Mouse (Mus musculus) midbrain, postnatal 0 days (tissue): ENCODE results near the gene Snrpf. TPM values are rescaled to one million over a fixed set of nuclear protein-coding genes. Genes with fewer than 3 reads are reported as not detected.

Experiments used
- ATAC-seq: fragments of 200-750 bp; cut with Nextera tagmentation; 2 replicates; pipeline ENCODE4 v1.8.0; 2017; ENCODE audit warnings: moderate number of reproducible peaks, mild to moderate bottlenecking, moderate TSS enrichment, moderate library complexity; ENCODE audit not compliant: low FRiP score
- DNase-seq: peaks from one replicate; pipeline ENCODE4 v3.0.0-alpha.2; 2015; ENCODE audit warnings: low spot score
- H3K27ac ChIP-seq: fragments of 300-500 bp; sonication (generic); 2 replicates; pipeline ENCODE4 v1.5.1; 2014; ENCODE audit warnings: low read depth, mild to moderate bottlenecking, low read length, mixed read lengths
- H3K27me3 ChIP-seq: fragments of 300-500 bp; sonication (generic); 2 replicates; pipeline ENCODE4 v1.6.1; 2014; ENCODE audit warnings: low read length, control low read depth, mixed read lengths; ENCODE audit not compliant: insufficient read depth
- H3K36me3 ChIP-seq: fragments of 300-500 bp; sonication (generic); 2 replicates; pipeline ENCODE4 v1.6.1; 2014; ENCODE audit warnings: low read length, control low read depth, mixed read lengths; ENCODE audit not compliant: insufficient read depth
- H3K4me1 ChIP-seq: fragments of 300-500 bp; sonication (generic); 2 replicates; pipeline ENCODE4 v1.6.1; 2014; ENCODE audit warnings: mild to moderate bottlenecking, control low read depth, antibody characterized with exemption, low read length, mixed read lengths; ENCODE audit not compliant: insufficient read depth
- H3K4me2 ChIP-seq: fragments of 300-500 bp; sonication (generic); 2 replicates; pipeline ENCODE4 v1.6.1; 2014; ENCODE audit warnings: low read depth, mild to moderate bottlenecking, low read length, mixed read lengths; ENCODE audit not compliant: poor library complexity, severe bottlenecking
- H3K4me3 ChIP-seq: fragments of 300-500 bp; sonication (generic); 2 replicates; pipeline ENCODE4 v1.5.1; 2014; ENCODE audit warnings: low read depth, mild to moderate bottlenecking, low read length, moderate library complexity
- H3K9ac ChIP-seq: fragments of 300-500 bp; sonication (generic); replicated peaks from 2 replicates; pipeline ENCODE4 v1.6.1; 2014; ENCODE audit warnings: mild to moderate bottlenecking, low read length, moderate library complexity, mixed read lengths; ENCODE audit not compliant: poor library complexity, severe bottlenecking
- H3K9me3 ChIP-seq: fragments of 300-500 bp; sonication (generic); 2 replicates; pipeline ENCODE4 v1.6.1; 2016; ENCODE audit warnings: low read length, control low read depth
- CTCF ChIP-seq: IDR thresholded peaks from 2 replicates; pipeline ENCODE4 v1.5.1; 2016; ENCODE audit warnings: antibody characterized with exemption, mild to moderate bottlenecking
- WGBS: fragments of 180-500 bp; shearing (Covaris S2); extraction: QIAGEN DNeasy Blood & Tissue Kit; methylation state at CpG from one replicate; pipeline ENCODE4 v1.1.7; 2014; 5-methylcytosine and 5-hydroxymethylcytosine counted together
- polyA plus RNA-seq: library from polyadenylated mRNA; unstranded; fragments of >200 nt; fragmentation: Nextera tagmentation; extraction: Ambion mirVana; gene quantifications from 2 replicates; pipeline ENCODE4 v1.2.1, GENCODE M21; 2015
- total RNA-seq: library from RNA; depleted of rRNA; stranded (reverse); fragments of >200 nt; gene quantifications from 2 replicates; pipeline ENCODE4 v1.2.3, GENCODE M21; 2014

Gene Snrpf
- total and polyA plus RNA-seq, 2 experiments from 2014 or later: 34.8 to 50.5 TPM

GRCm38 (mm10) chr10:93544172-93544571 lies 45.3 kb downstream of the Snrpf start:
- Histone ChIP-seq H3K27me3 (peaks cover 4% of the 10 kb centered on the region; the same call in 1 of the 2 replicates), H3K4me2 (no peak overlapping the region), H3K9ac (no peak overlapping the region), H3K4me1 (no peaks in the 10 kb centered on the region), H3K27ac (no peak overlapping the region), H3K36me3 (no peaks in the 10 kb centered on the region), H3K4me3 (no peak overlapping the region), H3K9me3 (no peaks in the 10 kb centered on the region)
- WGBS: 87% methylated on average over 5 of the region's 5 CpGs
- DNase-seq: no peak
- no peak for TF ChIP-seq CTCF
- ATAC-seq: no peak

GRCm38 (mm10) chr10:93543176-93543575 lies 46.3 kb downstream of the Snrpf start:
- Histone ChIP-seq H3K27me3 (peaks cover 4% of the 10 kb centered on the region; the same call in 1 of the 2 replicates), H3K36me3 (no peaks in the 10 kb centered on the region), H3K9ac (no peak overlapping the region), H3K9me3 (no peaks in the 10 kb centered on the region), H3K4me1 (no peaks in the 10 kb centered on the region), H3K27ac (no peak overlapping the region), H3K4me3 (no peak overlapping the region), H3K4me2 (no peak overlapping the region)
- TF ChIP-seq CTCF: no peak
- no peak for DNase-seq
- no peak for ATAC-seq
- WGBS: 67% methylated on average over 6 of the region's 6 CpGs

GRCm38 (mm10) chr10:93542356-93542755 lies 47.1 kb downstream of the Snrpf start:
- Histone ChIP-seq H3K9ac (no peak overlapping the region), H3K4me1 (no peaks in the 10 kb centered on the region), H3K4me3 (no peak overlapping the region), H3K27me3 (peaks cover 4% of the 10 kb centered on the region; the same call in 1 of the 2 replicates), H3K27ac (no peak overlapping the region), H3K9me3 (no peaks in the 10 kb centered on the region), H3K4me2 (no peak overlapping the region), H3K36me3 (no peaks in the 10 kb centered on the region)
- ATAC-seq (no peak), DNase-seq (no peak)
- 27% methylated on average over 4 of the region's 4 CpGs for WGBS
- TF ChIP-seq CTCF: no peak

- Histone ChIP-seq H3K4me3 (no peak overlapping the region), H3K27me3 (peaks cover 4% of the 10 kb centered on the region; the same call in 1 of the 2 replicates), H3K36me3 (no peaks in the 10 kb centered on the region), H3K9ac (no peak overlapping the region), H3K9me3 (no peaks in the 10 kb centered on the region), H3K4me1 (no peaks in the 10 kb centered on the region), H3K4me2 (no peak overlapping the region), H3K27ac (no peak overlapping the region)
- no peak for TF ChIP-seq CTCF
- WGBS: 97% methylated on average over 1 of the region's 1 CpGs
- ATAC-seq (no peak), DNase-seq (no peak)
Observed at GRCm38 (mm10) chr10:93541585-93541984, 47.9 kb downstream of the Snrpf start.

GRCm38 (mm10) chr10:93540431-93541210 lies 48.9 kb downstream of the Snrpf start, which contains the start of gene Ccdc38:
Gene Ccdc38 (plus strand): TSS chr10:93540632.
- Histone ChIP-seq H3K4me3 (peak within 1 kb of the TSS; percentile 29), H3K27ac (no peak within 1 kb of the TSS), H3K9ac (no peak within 1 kb of the TSS), H3K4me2 (peak within 1 kb of the TSS; percentile 55), H3K4me1 (no peaks in the 10 kb centered on the region), H3K9me3 (no peaks in the 10 kb centered on the region), H3K27me3 (peaks cover 4% of the 10 kb centered on the region; the same call in 1 of the 2 replicates), H3K36me3 (no peaks in the 10 kb centered on the region)
- WGBS: 74% methylated on average over 17 of the region's 17 CpGs
- ATAC-seq (no peak), DNase-seq (no peak)
- TF ChIP-seq CTCF: no peak

GRCm38 (mm10) chr10:93539775-93540430 lies 49.6 kb downstream of the Snrpf start, which contains the start of gene Amdhd1:
Gene Amdhd1 (minus strand): TSS chr10:93540033.
- Histone ChIP-seq H3K9me3 (no peaks in the 10 kb centered on the region), H3K4me2 (peak within 1 kb of the TSS; percentile 55), H3K4me1 (no peaks in the 10 kb centered on the region), H3K4me3 (peak within 1 kb of the TSS; percentile 29), H3K27ac (no peak within 1 kb of the TSS), H3K9ac (no peak within 1 kb of the TSS), H3K36me3 (no peaks in the 10 kb centered on the region), H3K27me3 (peaks cover 4% of the 10 kb centered on the region; the same call in 1 of the 2 replicates)
- DNase-seq (peak; percentile 78), ATAC-seq (peak; percentile 72)
- TF ChIP-seq CTCF: peak; percentile 73
- 3% methylated on average over 33 of the region's 35 CpGs for WGBS
